Mouse (Mus musculus): ENCODE data around the gene Ciz1. TPM values are rescaled to one million over a fixed set of nuclear protein-coding genes. Genes with fewer than 3 reads are reported as not detected.

Gene Ciz1
- total RNA-seq, 2 experiments from 2014 or later = 46.6 to 69.0 TPM

GRCm38 (mm10) chr2:32375317-32375940, 23.3 kb downstream of the Ciz1 start:
- no peak for ATAC-seq (replicated peaks; ENCODE audit: poor library complexity)

- no peak for ATAC-seq (replicated peaks; ENCODE audit: poor library complexity)
These were observed 24.8 kb downstream of the Ciz1 start for GRCm38 (mm10) chr2:32376963-32377362.

- ATAC-seq (replicated peaks; ENCODE audit: poor library complexity) = no peak
These were observed 27.9 kb downstream of the Ciz1 start for GRCm38 (mm10) chr2:32380001-32380500.

GRCm38 (mm10) chr2:32381141-32381774, 29.1 kb downstream of the Ciz1 start:
- no peak; the same call in 1 of the 2 replicates for ATAC-seq (replicated peaks; ENCODE audit: poor library complexity)

GRCm38 (mm10) chr2:32381775-32382223, 29.7 kb downstream of the Ciz1 start, which contains the start of gene 1110008P14Rik:
TSS of gene 1110008P14Rik (minus strand) at chr2:32381938.
- peak; percentile 96 for ATAC-seq (replicated peaks; ENCODE audit: poor library complexity)

GRCm38 (mm10) chr2:32382689-32383088, 30.6 kb downstream of the Ciz1 start:
- no peak for ATAC-seq (replicated peaks; ENCODE audit: poor library complexity)

- ATAC-seq (replicated peaks; ENCODE audit: poor library complexity) = peak; percentile 49
These were observed 35.8 kb downstream of the Ciz1 start, which contains the start of gene Lcn2 for GRCm38 (mm10) chr2:32387706-32388490. TSS of gene Lcn2 (minus strand) at chr2:32388252.

GRCm38 (mm10) chr2:32389157-32389556, 37.0 kb downstream of the Ciz1 start:
- peak; percentile 35 for ATAC-seq (replicated peaks; ENCODE audit: poor library complexity)

- ATAC-seq (replicated peaks; ENCODE audit: poor library complexity) = no peak
These were observed 38.7 kb downstream of the Ciz1 start for GRCm38 (mm10) chr2:32390871-32391270.

- ATAC-seq (replicated peaks; ENCODE audit: poor library complexity) = no peak
These were observed 39.9 kb downstream of the Ciz1 start for GRCm38 (mm10) chr2:32392063-32392462.

- ATAC-seq (replicated peaks; ENCODE audit: poor library complexity) = peak; percentile 35
These were observed 42.8 kb downstream of the Ciz1 start for GRCm38 (mm10) chr2:32394973-32395372.

- peak; percentile 81 for ATAC-seq (replicated peaks; ENCODE audit: poor library complexity)
These were observed 43.4 kb downstream of the Ciz1 start, which contains the start of gene Ptges2 for GRCm38 (mm10) chr2:32395484-32395945. TSS of gene Ptges2 (plus strand) at chr2:32395896.

GRCm38 (mm10) chr2:32395946-32396621, 44.0 kb downstream of the Ciz1 start:
- peak; percentile 88 for ATAC-seq (replicated peaks; ENCODE audit: poor library complexity)

- no peak for ATAC-seq (replicated peaks; ENCODE audit: poor library complexity)
These were observed 44.6 kb downstream of the Ciz1 start for GRCm38 (mm10) chr2:32396695-32397094.

GRCm38 (mm10) chr2:32404663-32405062, 52.5 kb downstream of the Ciz1 start:
- ATAC-seq (replicated peaks; ENCODE audit: poor library complexity) = peak; percentile 99

- ATAC-seq (replicated peaks; ENCODE audit: poor library complexity) = no peak
These were observed 55.2 kb downstream of the Ciz1 start for GRCm38 (mm10) chr2:32407144-32407824.

GRCm38 (mm10) chr2:32408429-32409424, 56.6 kb downstream of the Ciz1 start:
- no peak for ATAC-seq (replicated peaks; ENCODE audit: poor library complexity)

GRCm38 (mm10) chr2:32411407-32411806, 59.3 kb downstream of the Ciz1 start:
- no peak for ATAC-seq (replicated peaks; ENCODE audit: poor library complexity)
